Mouse (Mus musculus): ENCODE results near the gene Zgpat. TPM values are rescaled to one million over a fixed set of nuclear protein-coding genes. Genes with fewer than 3 reads are reported as not detected.

Zgpat gene
- total and polyA plus RNA-seq, 3 experiments: 33.8 to 51.0 (median 36.6) TPM

Other genes with a start within 250 kb of the Zgpat start
- 1 to 10 TPM; 5.2 to 5.4 TPM for gene Kcnq2, start 229.6 kb upstream of the Zgpat start, total RNA-seq (2021)
- gene Kcnq2, start 229.6 kb upstream of the Zgpat start, polyA plus RNA-seq (2012; rRNA removed): 2.8 and 3.7 TPM in 2 replicates
- 10 to 100 TPM; 44.0 to 65.9 TPM for gene Eef1a2, start 207.9 kb upstream of the Zgpat start, total RNA-seq (2021)
- 30.4 and 42.9 TPM in 2 replicates for gene Eef1a2, start 207.9 kb upstream of the Zgpat start, polyA plus RNA-seq (2012; rRNA removed)
- 10 to 100 TPM; 91.1 to 91.9 TPM for gene Ppdpf, start 177.7 kb upstream of the Zgpat start, total RNA-seq (2021)
- gene Ppdpf, start 177.7 kb upstream of the Zgpat start, polyA plus RNA-seq (2012; rRNA removed): 160 and 197 TPM in 2 replicates
- gene Ptk6, start 162.1 kb upstream of the Zgpat start, total RNA-seq (2021): under 1 TPM in 1 of 2 experiments, not detected in 1; 0.07 TPM
- gene Ptk6, start 162.1 kb upstream of the Zgpat start, polyA plus RNA-seq (2012; rRNA removed): 0.02 TPM in 1 of 2 replicates, not detected in the other
- 1 to 10 TPM in 1 of 2 experiments, under 1 TPM in 1; 0.66 to 1.3 TPM for gene Srms, start 151.7 kb upstream of the Zgpat start, total RNA-seq (2021)
- gene Srms, start 151.7 kb upstream of the Zgpat start, polyA plus RNA-seq (2012; rRNA removed): 1.1 and 1.4 TPM in 2 replicates
- gene Fndc11, start 144.9 kb upstream of the Zgpat start, total RNA-seq (2021): under 1 TPM in 1 of 2 experiments, not detected in 1; 0.46 TPM
- gene Fndc11, start 144.9 kb upstream of the Zgpat start, polyA plus RNA-seq (2012; rRNA removed): 0.47 and 0.67 TPM in 2 replicates
- 10 to 100 TPM; 15.3 to 25.0 TPM for gene Helz2, start 122.9 kb upstream of the Zgpat start, total RNA-seq (2021)
- gene Helz2, start 122.9 kb upstream of the Zgpat start, polyA plus RNA-seq (2012; rRNA removed): 29.6 and 33.1 TPM in 2 replicates
- 10 to 100 TPM; 15.4 to 15.5 TPM for gene Gmeb2, start 76.9 kb upstream of the Zgpat start, total RNA-seq (2021)
- gene Gmeb2, start 76.9 kb upstream of the Zgpat start, polyA plus RNA-seq (2012; rRNA removed): 21.8 and 28.4 TPM in 2 replicates
- 10 to 100 TPM in 1 of 2 experiments, 1 to 10 TPM in 1; 9.6 to 19.8 TPM for gene Stmn3, start 50.4 kb upstream of the Zgpat start, total RNA-seq (2021)
- 8.8 and 17.3 TPM in 2 replicates for gene Stmn3, start 50.4 kb upstream of the Zgpat start, polyA plus RNA-seq (2012; rRNA removed)
- 10 to 100 TPM; 24.5 to 27.8 TPM for gene Rtel1, start 45.2 kb upstream of the Zgpat start, total RNA-seq (2021)
- gene Rtel1, start 45.2 kb upstream of the Zgpat start, polyA plus RNA-seq (2012; rRNA removed): 23.2 and 24.2 TPM in 2 replicates
- 10 to 100 TPM; 44.0 to 46.2 TPM for gene Arfrp1, start 476 bp downstream of the Zgpat start, total RNA-seq (2021)
- gene Arfrp1, start 476 bp downstream of the Zgpat start, polyA plus RNA-seq (2012; rRNA removed): 14.8 and 19.5 TPM in 2 replicates
- gene Lime1, start 15.2 kb downstream of the Zgpat start, total RNA-seq (2021): 10 to 100 TPM; 13.6 to 20.5 TPM
- gene Lime1, start 15.2 kb downstream of the Zgpat start, polyA plus RNA-seq (2012; rRNA removed): 167 and 174 TPM in 2 replicates
- gene Zbtb46, start 94.5 kb downstream of the Zgpat start, total RNA-seq (2021): 10 to 100 TPM in 1 of 2 experiments, 1 to 10 TPM in 1; 9.5 to 16.3 TPM
- 6.0 and 6.2 TPM in 2 replicates for gene Zbtb46, start 94.5 kb downstream of the Zgpat start, polyA plus RNA-seq (2012; rRNA removed)
- not detected for gene Abhd16b, start 128.3 kb downstream of the Zgpat start, total RNA-seq (2021)
- gene Abhd16b, start 128.3 kb downstream of the Zgpat start, polyA plus RNA-seq (2012; rRNA removed): not detected in 2 replicates
- gene Tpd52l2, start 132.2 kb downstream of the Zgpat start, total RNA-seq (2021): 100 to 1,000 TPM; 102 to 119 TPM
- 24.0 and 25.2 TPM in 2 replicates for gene Tpd52l2, start 132.2 kb downstream of the Zgpat start, polyA plus RNA-seq (2012; rRNA removed)
- 10 to 100 TPM; 92.3 to 96.0 TPM for gene Dnajc5, start 155.6 kb downstream of the Zgpat start, total RNA-seq (2021)
- gene Dnajc5, start 155.6 kb downstream of the Zgpat start, polyA plus RNA-seq (2012; rRNA removed): 35.7 and 36.6 TPM in 2 replicates
- 10 to 100 TPM; 64.9 to 73.6 TPM for gene Uckl1, start 220.0 kb downstream of the Zgpat start, total RNA-seq (2021)
- 165 and 170 TPM in 2 replicates for gene Uckl1, start 220.0 kb downstream of the Zgpat start, polyA plus RNA-seq (2012; rRNA removed)
- 10 to 100 TPM; 63.0 to 69.0 TPM for gene Prpf6, start 226.9 kb downstream of the Zgpat start, total RNA-seq (2021)
- gene Prpf6, start 226.9 kb downstream of the Zgpat start, polyA plus RNA-seq (2012; rRNA removed): 6.7 and 9.6 TPM in 2 replicates
- gene Zfp512b, start 227.9 kb downstream of the Zgpat start, total RNA-seq (2021): 10 to 100 TPM; 40.9 to 52.7 TPM
- gene Zfp512b, start 227.9 kb downstream of the Zgpat start, polyA plus RNA-seq (2012; rRNA removed): 69.2 and 72.6 TPM in 2 replicates
- gene Samd10, start 234.3 kb downstream of the Zgpat start, total RNA-seq (2021): 10 to 100 TPM in 1 of 2 experiments, 1 to 10 TPM in 1; 9.6 to 21.6 TPM
- gene Samd10, start 234.3 kb downstream of the Zgpat start, polyA plus RNA-seq (2012; rRNA removed): 41.0 and 44.6 TPM in 2 replicates